Mouse (Mus musculus) midbrain, embryonic 15.5 days (tissue): ENCODE data around the gene Olfr979. TPM values are rescaled to one million over a fixed set of nuclear protein-coding genes. Genes with fewer than 3 reads are reported as not detected.
"Not testable (repeated sequence)": the region's sequence is repeated elsewhere in the genome, so short reads cannot be mapped to it uniquely, and the experiment has no call there.

Experiments used
- ATAC-seq: fragments of 200-750 bp; cut with Nextera tagmentation; replicated peaks from 2 replicates; pipeline ENCODE4 v1.8.0; 2017; ENCODE audit warnings: moderate TSS enrichment
- H3K27ac ChIP-seq: fragments of 300-500 bp; sonication (generic); 2 replicates; pipeline ENCODE4 v1.5.1; 2015; ENCODE audit warnings: mild to moderate bottlenecking, inconsistent platforms
- H3K27me3 ChIP-seq: fragments of 300-500 bp; sonication (generic); replicated peaks from 2 replicates; pipeline ENCODE4 v1.6.1; 2015; ENCODE audit warnings: inconsistent platforms
- H3K36me3 ChIP-seq: fragments of 300-500 bp; sonication (generic); replicated peaks from 2 replicates; pipeline ENCODE4 v1.6.1; 2015; ENCODE audit warnings: inconsistent platforms
- H3K4me1 ChIP-seq: fragments of 300-500 bp; sonication (generic); 2 replicates; pipeline ENCODE4 v1.6.1; 2015; ENCODE audit warnings: inconsistent platforms
- H3K4me2 ChIP-seq: fragments of 300-500 bp; sonication (generic); 2 replicates; pipeline ENCODE4 v1.6.1; 2015; ENCODE audit warnings: inconsistent platforms, mild to moderate bottlenecking, moderate library complexity
- H3K4me3 ChIP-seq: fragments of 300-500 bp; sonication (generic); 2 replicates; pipeline ENCODE4 v1.5.1; 2015; ENCODE audit warnings: mild to moderate bottlenecking, inconsistent platforms
- H3K9ac ChIP-seq: fragments of 300-500 bp; sonication (generic); 2 replicates; pipeline ENCODE4 v1.6.1; 2015; ENCODE audit warnings: mild to moderate bottlenecking, inconsistent platforms
- H3K9me3 ChIP-seq: fragments of 300-500 bp; sonication (generic); 2 replicates; pipeline ENCODE4 v1.6.1; 2016; ENCODE audit warnings: inconsistent platforms
- WGBS: fragments of 180-500 bp; shearing (Covaris S2); methylation state at CpG from one replicate; pipeline ENCODE4 v1.1.7; 2015; ENCODE audit warnings: mixed read lengths; 5-methylcytosine and 5-hydroxymethylcytosine counted together
- polyA plus RNA-seq: library from polyadenylated mRNA; unstranded; fragments of >200 nt; fragmentation: Nextera tagmentation; extraction: Ambion mirVana; gene quantifications from 2 replicates; pipeline ENCODE4 v1.2.1, GENCODE M21; 2015

The Olfr979 gene
- polyA plus RNA-seq = not detected in 2 replicates

GRCm38 (mm10) chr9:40003365-40003764 is at the start of gene Olfr979:
TSS of gene Olfr979 (minus strand) at chr9:40003465.
- Histone ChIP-seq H3K27ac (no peak within 1 kb of the TSS), H3K9ac (no peak within 1 kb of the TSS), H3K36me3 (no peaks in the 10 kb centered on the region), H3K4me3 (no peak within 1 kb of the TSS), H3K9me3 (no peaks in the 10 kb centered on the region), H3K4me2 (no peak within 1 kb of the TSS), H3K4me1 (no peaks in the 10 kb centered on the region), H3K27me3 (no peaks in the 10 kb centered on the region)
- ATAC-seq = no peak
- WGBS = 92% methylated on average over 1 of the region's 1 CpGs

- whole genome bisulfite sequencing = 94% methylated on average over 19 of the region's 19 CpGs
- H3K27me3 ChIP-seq = no peaks in the 10 kb centered on the region
- no peak overlapping the region for H3K9ac ChIP-seq
- H3K4me1 ChIP-seq = no peaks in the 10 kb centered on the region
- ATAC-seq = no peak
- H3K27ac ChIP-seq = no peak overlapping the region
- no peaks in the 10 kb centered on the region for H3K36me3 ChIP-seq
- H3K4me3 ChIP-seq = no peak overlapping the region
- H3K9me3 ChIP-seq = no peaks in the 10 kb centered on the region
- H3K4me2 ChIP-seq = no peak overlapping the region
Observed at GRCm38 (mm10) chr9:40050138-40050537, 46.9 kb upstream of the Olfr979 start.

- Histone ChIP-seq H3K27me3 (no peaks in the 10 kb centered on the region), H3K9me3 (no peaks in the 10 kb centered on the region), H3K36me3 (no peaks in the 10 kb centered on the region), H3K4me3 (no peak within 1 kb of the TSS), H3K4me1 (no peaks in the 10 kb centered on the region), H3K27ac (no peak within 1 kb of the TSS), H3K9ac (no peak within 1 kb of the TSS), H3K4me2 (no peak within 1 kb of the TSS)
- 84% methylated on average over 2 of the region's 2 CpGs for WGBS
- no peak for ATAC-seq
Observed at GRCm38 (mm10) chr9:40021164-40021563, 17.9 kb upstream of the Olfr979 start, which contains the start of gene Olfr981. TSS of gene Olfr981 (plus strand) at chr9:40021464.

DNA sequence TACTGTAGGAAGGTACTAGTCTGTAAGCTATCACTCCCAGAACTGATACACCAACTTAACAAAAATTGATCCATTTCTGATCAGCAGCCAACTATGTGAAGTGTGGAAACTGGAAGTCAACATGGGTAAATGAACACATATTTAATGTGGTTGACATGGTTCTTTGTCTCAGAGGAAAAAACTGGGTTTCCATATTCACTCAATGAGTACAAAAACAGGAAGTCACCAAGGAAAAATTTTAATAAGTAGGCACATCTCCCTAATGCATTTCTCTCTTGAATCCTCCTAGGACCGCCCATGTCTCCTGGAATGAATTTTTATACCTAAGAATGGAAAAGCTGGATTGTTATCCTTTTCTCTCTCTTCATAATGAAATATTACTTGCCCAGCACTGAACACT is 6.2 kb upstream of the Olfr979 start, which contains the start of gene Olfr980:
TSS of gene Olfr980 (minus strand) at position 101 of the 400 bp plus-strand sequence.
- Histone ChIP-seq H3K9ac (no peak within 1 kb of the TSS), H3K4me1 (no peaks in the 10 kb centered on the region), H3K4me2 (no peak within 1 kb of the TSS), H3K27me3 (no peaks in the 10 kb centered on the region), H3K36me3 (no peaks in the 10 kb centered on the region), H3K27ac (no peak within 1 kb of the TSS), H3K9me3 (no peaks in the 10 kb centered on the region), H3K4me3 (no peak within 1 kb of the TSS)
- no peak for ATAC-seq
- 92% methylated on average over 1 of the region's 1 CpGs for WGBS

GRCm38 (mm10) chr9:39991813-39992212 is 11.5 kb downstream of the Olfr979 start, which contains the start of gene Olfr978:
TSS of gene Olfr978 (plus strand) at chr9:39992113.
- WGBS = 77% methylated on average over 2 of the region's 2 CpGs
- H3K9me3 ChIP-seq = no peaks in the 10 kb centered on the region
- H3K4me2 ChIP-seq = no peak within 1 kb of the TSS
- ATAC-seq = no peak
- no peaks in the 10 kb centered on the region for H3K4me1 ChIP-seq
- no peak within 1 kb of the TSS for H3K4me3 ChIP-seq
- H3K27me3 ChIP-seq = no peaks in the 10 kb centered on the region
- H3K27ac ChIP-seq = no peak within 1 kb of the TSS
- H3K9ac ChIP-seq = no peak within 1 kb of the TSS
- no peaks in the 10 kb centered on the region for H3K36me3 ChIP-seq

- H3K36me3 ChIP-seq = not testable (repeated sequence)
Observed at GRCm38 (mm10) chr9:39976581-39977145, 26.6 kb downstream of the Olfr979 start.

DNA sequence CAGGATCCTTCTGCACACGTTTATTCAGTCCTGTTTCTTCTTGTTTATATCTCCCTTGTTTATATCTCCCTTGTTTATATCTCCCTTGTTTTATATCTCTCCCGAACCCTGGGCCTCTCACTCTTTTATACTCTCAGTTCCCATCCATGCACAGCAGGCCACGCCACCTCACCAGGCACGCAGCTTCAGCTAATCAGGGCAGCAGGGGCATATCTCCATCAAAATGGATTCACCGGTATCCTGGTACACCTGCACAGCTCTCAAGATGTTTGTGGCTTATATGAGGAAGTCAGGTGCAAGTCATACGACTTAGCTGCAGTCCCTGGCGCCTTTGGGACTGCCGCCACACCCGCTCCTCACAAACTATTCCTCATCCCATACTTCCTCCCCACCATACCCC is 42.2 kb downstream of the Olfr979 start, which contains the start of gene Olfr976:
TSS of gene Olfr976 (minus strand) at position 101 of the 400 bp plus-strand sequence.
- H3K4me2 ChIP-seq, ATAC-seq, H3K9ac ChIP-seq, H3K27me3 ChIP-seq, H3K9me3 ChIP-seq, H3K27ac ChIP-seq, H3K4me3 ChIP-seq, H3K4me1 ChIP-seq, H3K36me3 ChIP-seq: not testable (repeated sequence)
- 89% methylated on average over 7 of the region's 9 CpGs for WGBS

More at GRCm38 (mm10) chr9:39976581-39977145, 26.6 kb downstream of the Olfr979 start:
- not testable (repeated sequence) for H3K9ac ChIP-seq, H3K27ac ChIP-seq, H3K9me3 ChIP-seq, ATAC-seq, H3K27me3 ChIP-seq, H3K4me3 ChIP-seq, H3K4me1 ChIP-seq, H3K4me2 ChIP-seq
- WGBS = 84% methylated on average over 1 of the region's 1 CpGs

GRCm38 (mm10) chr9:39951946-39952345 is 51.3 kb downstream of the Olfr979 start, which contains the start of gene Olfr975:
TSS of gene Olfr975 (minus strand) at chr9:39952046.
- no peaks in the 10 kb centered on the region for H3K9me3 ChIP-seq
- 62% methylated on average over 1 of the region's 1 CpGs for WGBS
- ATAC-seq = no peak
- no peak within 1 kb of the TSS for H3K27ac ChIP-seq
- H3K9ac ChIP-seq = no peak within 1 kb of the TSS
- H3K4me1 ChIP-seq = no peaks in the 10 kb centered on the region
- no peak within 1 kb of the TSS for H3K4me3 ChIP-seq
- no peak within 1 kb of the TSS for H3K4me2 ChIP-seq
- no peaks in the 10 kb centered on the region for H3K27me3 ChIP-seq
- H3K36me3 ChIP-seq = no peaks in the 10 kb centered on the region

Other genes starting within 250 kb of the Olfr979 start
- not detected in 2 replicates for gene Olfr968, start 220.2 kb downstream of the Olfr979 start, polyA plus RNA-seq
- gene Olfr969, start 212.5 kb downstream of the Olfr979 start, polyA plus RNA-seq = not detected in 2 replicates
- gene Olfr970, start 194.6 kb downstream of the Olfr979 start, polyA plus RNA-seq = not detected in 2 replicates
- gene Olfr971, start 166.6 kb downstream of the Olfr979 start, polyA plus RNA-seq = not detected in 2 replicates
- gene Olfr972, start 137.0 kb downstream of the Olfr979 start, polyA plus RNA-seq = not detected in 2 replicates
- not detected in 2 replicates for gene Olfr229, start 96.1 kb downstream of the Olfr979 start, polyA plus RNA-seq
- not detected in 2 replicates for gene Olfr974, start 66.0 kb downstream of the Olfr979 start, polyA plus RNA-seq
- 0.09 TPM in 1 of 2 replicates, not detected in the other for gene Olfr975, start 51.4 kb downstream of the Olfr979 start, polyA plus RNA-seq
- not detected in 2 replicates for gene Olfr976, start 42.3 kb downstream of the Olfr979 start, polyA plus RNA-seq
- not detected in 2 replicates for gene Olfr978, start 11.4 kb downstream of the Olfr979 start, polyA plus RNA-seq
- not detected in 2 replicates for gene Olfr980, start 6.1 kb upstream of the Olfr979 start, polyA plus RNA-seq
- not detected in 2 replicates for gene Olfr981, start 18.0 kb upstream of the Olfr979 start, polyA plus RNA-seq
- gene Olfr982, start 70.4 kb upstream of the Olfr979 start, polyA plus RNA-seq = not detected in 2 replicates
- not detected in 2 replicates for gene Olfr983, start 90.1 kb upstream of the Olfr979 start, polyA plus RNA-seq
- gene Olfr984, start 110.7 kb upstream of the Olfr979 start, polyA plus RNA-seq = not detected in 2 replicates
- gene Olfr985, start 126.7 kb upstream of the Olfr979 start, polyA plus RNA-seq = not detected in 2 replicates
- gene Tmem225, start 144.7 kb upstream of the Olfr979 start, polyA plus RNA-seq = not detected in 2 replicates
- gene Olfr986, start 177.5 kb upstream of the Olfr979 start, polyA plus RNA-seq = 0.08 and 0.11 TPM in 2 replicates
- gene Zfp202, start 188.9 kb upstream of the Olfr979 start, polyA plus RNA-seq = 13.1 and 13.7 TPM in 2 replicates